Mouse (Mus musculus): ENCODE measurements around the gene Ptges.

DNA sequence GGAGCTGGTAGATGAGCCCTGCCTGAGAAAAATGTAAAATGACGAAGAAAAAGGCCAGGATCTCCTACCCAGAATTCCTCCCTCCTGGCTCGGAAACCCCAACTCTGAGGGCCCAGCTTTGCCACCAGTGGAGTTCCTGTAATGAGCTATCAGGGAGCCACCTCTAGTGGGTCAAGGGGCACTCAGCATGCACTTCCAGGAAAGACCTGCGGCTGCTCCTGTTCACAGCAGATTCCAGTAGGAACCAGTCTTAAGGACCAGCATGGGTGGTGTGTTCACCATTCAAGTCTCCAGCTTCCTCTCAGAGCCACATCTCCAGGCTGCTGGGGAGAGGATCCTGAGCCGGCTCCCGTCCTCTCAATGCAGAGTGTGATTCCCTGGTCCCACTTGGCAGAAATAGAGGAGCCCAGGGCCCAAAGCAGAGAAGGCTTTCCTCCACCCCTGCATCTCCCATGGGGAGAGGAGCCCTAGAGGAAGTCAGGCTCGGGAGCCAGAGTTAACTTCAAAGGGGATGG, 28.0 kb downstream of the Ptges start:
- no peak for TF ChIP-seq EP300 (IDR thresholded peaks at IDR 0.05; ENCODE audit: low read depth)
- TF ChIP-seq CTCF (IDR thresholded peaks at IDR 0.05; ENCODE audit: low read depth) = no peak

Data from heart, postnatal 0 days (tissue).